Mouse (Mus musculus) layer of hippocampus, postnatal 36 days (tissue): Measurements from ENCODE around the gene Usp37. TPM values are rescaled to one million over a fixed set of nuclear protein-coding genes. Genes with fewer than 3 reads are reported as not detected.
"Not testable (repeated sequence)": the region's sequence is repeated elsewhere in the genome, so short reads cannot be mapped to it uniquely, and the experiment has no call there.

Experiments
- DNase-seq, 2 experiments: peaks; one replicate each; pipeline ENCODE4 v3.0.0; 2022
- total RNA-seq, 2 experiments: library from RNA; stranded (reverse); gene quantifications; 2 replicates each; pipeline ENCODE4 v1.2.3; 2021

Gene Usp37
- total RNA-seq = 10 to 100 TPM; 26.3 to 27.9 TPM

DNA sequence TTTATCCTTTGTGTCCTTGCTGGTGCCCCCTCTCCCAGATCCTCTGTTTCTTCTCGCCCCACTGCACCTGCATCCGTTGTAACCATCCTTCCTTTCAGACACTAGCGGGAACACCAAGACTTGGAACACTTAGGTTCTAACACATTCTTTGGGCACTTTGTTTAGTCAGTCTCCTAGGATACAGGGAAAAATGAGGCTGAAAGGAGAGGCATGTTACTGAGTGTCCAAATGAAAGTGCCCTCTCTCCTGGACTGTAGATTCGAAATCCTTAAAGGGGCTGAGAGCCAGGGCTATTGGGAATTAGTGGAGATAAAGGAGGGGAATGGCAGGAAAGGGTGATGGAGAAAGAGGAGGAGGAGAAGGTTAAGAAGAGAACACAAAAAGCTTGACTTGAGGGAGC is at the start of gene Usp37:
Usp37 (minus strand) TSS at position 101 of the 400 bp plus-strand sequence.
- no peak for DNase-seq

DNA sequence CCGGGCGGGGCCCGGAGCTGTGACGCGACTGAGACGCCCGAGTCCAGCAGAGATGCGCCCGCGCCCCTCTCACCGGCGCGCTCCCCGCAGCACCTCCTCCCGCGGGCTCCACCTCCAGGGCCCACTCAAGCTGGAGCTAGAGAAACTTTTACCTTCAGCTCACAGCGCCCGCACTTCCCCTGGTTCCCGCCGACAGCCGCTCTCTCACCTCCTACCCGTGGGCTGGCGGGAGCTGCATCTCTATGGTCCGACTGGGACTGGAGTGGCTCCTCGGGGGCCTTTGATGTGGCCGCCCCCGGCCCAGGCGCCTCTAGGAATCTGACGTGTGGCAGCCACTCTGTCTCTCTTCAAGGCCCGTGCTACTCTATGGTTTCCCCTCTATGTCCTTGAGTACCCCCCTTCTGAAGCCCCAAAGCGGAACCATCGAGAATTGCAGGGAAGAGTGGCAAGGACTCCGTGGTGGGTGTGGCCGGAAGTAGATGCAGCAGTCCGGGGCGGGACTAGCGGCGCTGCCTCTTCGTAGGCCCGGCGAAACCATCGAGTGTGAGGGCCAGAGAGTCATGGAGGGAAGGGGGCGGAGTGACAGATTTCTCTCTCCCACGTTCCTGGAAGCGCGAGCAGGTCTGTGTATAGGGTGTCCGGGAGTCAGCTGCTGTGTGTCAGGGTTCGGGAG is 43.8 kb upstream of the Usp37 start, which contains the start of the genes Zfp142 and Bcs1l:
Zfp142 (minus strand) TSS at position 474 of the 673 bp plus-strand sequence.
Bcs1l (plus strand) TSS at position 517 of the 673 bp plus-strand sequence.
- peak; percentile 99 for DNase-seq

DNA sequence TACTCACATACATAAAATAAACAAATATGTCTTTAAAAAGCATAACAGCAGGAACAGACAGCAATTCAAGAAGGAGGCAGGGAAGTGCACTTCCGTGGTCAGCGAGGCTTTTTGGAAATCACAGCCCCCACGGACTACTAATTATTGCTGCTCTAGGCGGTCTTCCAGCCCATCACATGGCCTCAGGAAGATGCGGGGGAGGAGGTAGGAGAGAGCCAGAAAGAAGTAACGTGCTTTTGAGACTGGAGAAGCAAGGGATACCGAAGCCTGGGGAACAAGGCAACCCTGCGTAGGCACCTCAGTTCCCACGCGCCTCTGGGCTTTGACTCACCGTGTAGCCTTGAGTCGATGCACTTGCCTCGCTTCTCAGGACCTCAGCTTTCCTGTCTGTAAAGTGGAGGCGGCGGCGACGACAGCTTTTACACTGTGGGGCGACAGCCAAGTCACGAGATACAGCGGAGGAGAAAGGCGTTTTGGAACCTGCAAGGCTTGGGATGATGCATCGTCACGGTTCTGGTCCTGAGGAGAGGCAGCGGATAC is 43.2 kb upstream of the Usp37 start:
- DNase-seq = no peak

DNA sequence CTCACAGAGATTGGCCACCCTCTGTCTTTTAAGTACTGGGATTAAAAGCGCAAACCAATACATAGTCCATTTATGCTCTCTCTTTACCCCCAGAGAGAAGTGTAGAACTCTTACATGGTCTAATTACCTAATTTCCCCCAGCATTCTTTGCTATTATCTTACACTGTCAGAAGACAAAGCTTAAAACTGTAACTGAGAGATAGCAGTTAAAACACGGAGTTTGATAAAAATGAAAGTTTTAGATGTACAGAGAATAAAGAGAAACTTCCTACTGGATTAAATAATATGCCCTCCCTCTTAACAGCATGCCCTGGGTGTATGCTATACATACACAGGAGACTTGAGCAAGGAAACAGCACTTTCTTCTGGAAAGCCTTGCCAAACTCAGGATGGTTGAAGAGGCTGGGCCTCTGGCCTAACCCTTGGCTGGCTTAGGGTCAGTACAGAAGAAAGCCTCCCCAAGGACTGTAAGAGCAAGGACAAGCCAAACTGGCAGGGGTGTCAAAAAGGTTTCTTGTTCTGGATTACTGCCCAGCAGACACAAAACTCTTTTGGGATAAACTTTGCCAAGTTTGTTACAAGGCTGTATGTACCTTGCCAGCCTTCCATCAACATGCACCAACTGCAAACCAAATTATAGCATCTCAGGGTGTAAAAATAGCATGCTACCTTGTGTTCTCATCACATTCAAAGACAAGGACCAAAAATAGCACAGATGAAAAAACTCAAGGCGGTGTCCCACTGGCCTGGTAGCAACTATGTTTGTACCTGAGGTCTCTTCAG is 40.7 kb upstream of the Usp37 start:
- DNase-seq = no peak

DNA sequence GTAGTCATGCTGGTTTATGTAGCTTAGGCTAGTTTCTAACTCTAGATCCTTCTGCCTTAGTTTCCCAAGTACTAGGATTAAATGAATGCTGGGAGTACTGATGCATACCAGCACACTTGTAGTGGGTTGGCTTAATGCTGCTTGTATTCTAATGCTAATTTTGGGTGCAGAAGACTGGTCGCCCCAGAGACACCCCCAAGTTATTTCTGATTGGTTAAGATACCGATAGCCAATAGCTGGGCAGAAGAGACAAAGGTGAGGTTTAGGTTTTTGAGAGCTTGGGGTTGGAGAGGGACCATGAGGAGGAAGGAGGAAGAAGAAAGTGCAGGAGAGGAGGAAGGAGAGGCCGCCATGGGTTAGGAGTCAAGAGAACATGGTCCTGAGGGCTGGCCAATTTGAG is 38.5 kb upstream of the Usp37 start:
- DNase-seq = no peak

DNA sequence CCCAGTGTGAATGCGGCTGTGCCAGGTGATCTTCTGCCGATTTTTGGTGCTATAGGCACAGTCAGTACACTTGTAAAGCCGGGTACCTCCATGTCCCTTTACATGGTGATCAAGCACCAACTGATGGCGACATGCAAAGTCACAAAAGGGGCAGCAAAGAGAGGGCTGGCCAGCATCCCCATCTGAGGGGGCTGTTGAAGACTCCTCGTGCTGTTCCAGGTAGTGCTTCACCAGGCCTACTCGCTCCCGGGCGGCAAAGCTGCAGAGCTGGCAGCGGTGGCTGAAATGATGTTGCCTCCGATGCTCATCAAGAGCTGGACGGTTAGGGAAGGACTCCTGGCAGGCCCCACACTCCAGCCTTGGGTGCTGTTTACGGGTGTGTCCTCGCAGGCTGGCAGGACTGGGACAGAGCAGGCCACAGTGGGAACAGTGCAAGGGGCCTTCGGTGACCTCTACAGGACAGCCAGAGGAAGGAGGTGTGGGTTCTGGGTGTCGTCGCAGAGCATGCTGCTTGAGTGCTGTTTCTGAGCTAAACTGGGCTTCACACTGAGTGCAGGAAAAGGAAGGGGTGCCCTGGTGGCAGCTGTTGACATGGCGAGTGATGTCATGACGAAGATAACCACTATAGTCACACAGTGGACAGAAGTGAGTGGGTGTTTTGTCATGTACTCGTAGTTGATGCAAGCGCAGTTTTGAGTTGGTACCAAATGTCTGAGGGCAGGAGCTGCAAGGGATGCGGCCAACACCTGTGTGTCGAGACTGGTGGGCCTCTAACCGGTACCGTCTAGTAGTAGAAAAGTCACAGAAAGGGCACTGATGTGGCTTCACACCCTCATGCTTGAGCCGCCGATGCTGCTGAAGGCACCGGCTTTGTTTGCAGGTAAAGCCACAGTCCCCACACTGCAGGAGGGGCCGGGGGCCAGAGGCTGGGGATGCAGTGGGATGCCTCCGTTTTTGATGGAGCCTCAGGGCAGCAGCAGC is 25.9 kb upstream of the Usp37 start:
- DNase-seq = no peak

DNA sequence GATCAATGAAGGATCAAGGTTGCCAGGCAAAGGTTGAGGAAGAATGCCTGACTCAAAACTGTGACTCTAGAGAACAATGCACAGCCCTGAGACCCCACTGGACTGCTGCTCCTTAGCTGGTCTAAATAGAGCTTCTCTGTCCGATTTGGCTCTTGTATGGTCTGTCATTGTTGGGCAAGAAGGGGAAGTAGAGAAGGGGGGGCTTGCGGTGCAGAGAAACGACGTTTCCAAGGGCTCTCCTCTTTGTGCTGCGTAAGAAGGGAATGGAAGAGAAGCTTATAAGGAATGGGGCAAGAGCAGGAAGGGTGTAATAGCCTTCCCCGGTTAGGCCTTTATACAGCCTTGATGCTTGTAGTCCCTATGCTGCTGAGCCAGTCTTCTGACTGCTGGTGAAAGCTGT is 21.8 kb upstream of the Usp37 start:
- no peak for DNase-seq

DNA sequence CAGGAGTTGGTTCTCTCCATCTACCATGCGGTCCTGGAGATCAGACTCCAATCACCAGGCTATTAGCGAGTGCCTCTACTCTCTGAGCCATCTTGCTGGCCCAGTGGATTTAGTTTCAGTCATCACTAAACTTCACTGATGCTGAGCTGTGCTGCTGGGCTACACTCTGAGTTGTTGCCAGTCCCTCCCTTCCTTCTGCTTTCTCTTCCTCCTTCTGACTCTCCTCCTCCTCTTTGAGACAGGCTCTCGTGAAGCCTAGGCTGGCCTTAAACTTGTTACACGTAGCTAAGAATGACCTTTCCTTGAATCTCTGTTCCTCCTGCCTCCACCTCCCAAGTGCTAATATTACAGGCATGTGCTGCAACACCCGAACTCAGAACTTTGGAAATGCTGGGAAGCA is 15.0 kb upstream of the Usp37 start:
- DNase-seq = no peak

DNA sequence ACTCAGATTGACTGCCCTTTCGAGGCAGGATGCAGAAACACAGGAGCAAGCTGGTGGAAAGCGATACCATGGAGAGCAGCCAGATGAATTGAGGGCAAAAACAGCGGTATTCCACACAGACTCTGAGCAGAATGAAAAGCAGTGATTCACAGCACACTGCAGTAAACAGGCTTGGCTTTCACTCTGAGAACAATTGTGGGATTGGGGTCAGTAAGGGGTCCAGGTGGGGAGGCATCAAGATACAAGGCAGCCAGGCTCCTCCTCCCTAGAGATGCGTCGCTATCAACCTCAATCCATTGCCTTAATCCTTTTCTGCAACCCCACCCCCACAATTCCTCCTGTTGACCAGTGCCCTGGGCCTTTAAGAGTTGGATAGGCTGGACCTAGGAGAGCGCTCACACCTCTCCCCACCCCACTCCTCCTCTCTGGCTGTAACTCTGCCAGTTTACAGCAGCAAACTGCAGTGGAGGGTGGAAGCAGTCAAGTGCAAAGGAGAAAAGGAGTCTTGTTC is 1.6 kb downstream of the Usp37 start, which contains the start of gene Plcd4:
Plcd4 (plus strand) TSS at position 438 of the 511 bp plus-strand sequence.
- peak; percentile 22 to 33 for DNase-seq

DNA sequence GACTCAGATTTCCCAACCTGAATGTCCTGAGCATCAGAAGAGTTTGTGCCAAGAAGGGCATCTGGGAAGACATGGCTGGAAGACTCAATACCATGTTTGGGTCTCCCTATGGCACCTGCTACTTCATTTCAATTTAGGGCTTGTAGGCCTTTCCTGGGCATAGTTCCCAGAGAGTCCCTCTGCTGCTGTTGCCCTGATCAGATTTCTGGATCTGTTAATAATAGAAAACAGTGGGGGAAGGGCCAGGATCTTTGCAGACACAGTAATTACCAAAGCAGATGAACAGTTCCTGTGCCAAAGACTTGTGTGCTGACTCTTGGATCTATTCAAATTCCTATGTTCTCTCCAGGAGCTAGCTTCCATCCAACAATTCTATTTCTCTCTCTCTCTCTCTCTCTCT is 5.4 kb downstream of the Usp37 start:
- peak; percentile 40 to 50 for DNase-seq

DNA sequence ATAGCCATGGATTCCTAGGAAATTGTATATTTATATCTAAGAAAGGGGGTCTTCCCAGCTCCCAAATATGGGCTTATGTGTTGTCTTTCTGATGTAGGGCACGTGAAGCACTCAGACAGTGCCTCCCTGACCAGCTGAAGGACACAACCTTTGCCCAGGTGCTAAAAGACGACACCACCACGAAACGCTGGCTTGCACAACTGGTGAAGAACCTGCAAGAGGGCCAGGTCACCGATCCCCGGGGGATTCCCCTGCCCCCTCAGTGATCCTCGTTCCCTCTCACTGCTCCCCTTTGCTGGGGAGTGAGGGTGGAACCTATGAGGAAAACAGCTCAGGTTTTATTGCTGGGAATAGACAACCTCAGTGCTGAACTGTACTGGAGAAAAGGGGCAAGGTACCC is 15.5 kb downstream of the Usp37 start:
- DNase-seq = no peak

DNA sequence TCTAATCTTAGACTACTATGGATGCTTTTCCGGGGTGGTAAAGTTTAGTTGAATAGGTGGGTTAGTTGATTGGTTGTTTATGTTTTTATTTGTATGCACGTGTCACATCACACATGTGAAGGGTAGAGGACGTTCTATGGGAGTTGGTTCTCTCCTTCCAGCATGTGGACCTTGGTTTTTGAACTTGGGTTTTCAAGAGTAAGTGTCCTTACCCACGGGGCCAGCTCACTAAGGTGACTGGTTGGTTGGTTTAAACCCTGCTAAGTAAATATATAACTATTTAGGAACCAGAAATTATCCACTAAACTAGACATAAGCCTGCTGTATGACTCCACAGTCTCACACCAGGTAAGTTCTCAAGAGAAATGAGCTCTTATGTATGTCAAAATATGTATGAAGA is 19.3 kb downstream of the Usp37 start:
- DNase-seq = no peak

DNA sequence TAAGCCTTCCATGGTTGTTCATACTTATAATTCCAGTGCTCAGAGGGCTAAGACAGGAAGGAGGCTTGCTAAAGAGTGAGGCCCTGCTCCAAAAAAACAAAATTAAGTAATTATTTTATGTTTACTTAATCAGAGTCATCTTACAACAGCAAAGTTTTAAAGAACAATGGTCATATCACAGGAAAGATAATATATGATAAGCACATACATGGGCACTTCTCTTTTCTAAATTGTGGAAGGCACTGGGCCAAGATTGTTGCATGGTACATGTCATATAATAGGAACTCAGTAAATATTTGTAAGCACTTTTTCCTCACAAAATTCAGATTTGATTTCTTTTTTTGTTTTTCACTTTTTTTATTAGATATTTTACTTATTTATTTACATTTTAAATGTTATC is 24.2 kb downstream of the Usp37 start:
- DNase-seq = no peak

DNA sequence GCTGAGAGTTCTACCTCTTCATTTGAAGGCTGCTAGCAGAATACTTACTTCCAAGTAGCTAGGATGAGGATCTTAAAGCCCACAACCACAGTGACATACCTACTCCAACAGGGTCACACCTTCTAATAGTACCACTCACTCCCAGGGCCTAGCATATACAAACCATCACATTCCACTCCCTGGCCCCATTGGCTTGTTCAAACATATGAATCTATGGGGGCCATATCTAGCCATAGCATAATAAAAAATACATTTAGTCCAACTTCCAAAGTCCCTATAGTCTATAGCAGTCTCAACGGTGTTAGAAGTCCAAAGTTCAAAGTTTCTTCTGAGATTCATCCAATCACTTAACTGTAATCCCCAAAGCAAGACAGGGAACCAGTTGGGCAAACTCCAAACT is 31.1 kb downstream of the Usp37 start:
- not testable (repeated sequence) for DNase-seq

DNA sequence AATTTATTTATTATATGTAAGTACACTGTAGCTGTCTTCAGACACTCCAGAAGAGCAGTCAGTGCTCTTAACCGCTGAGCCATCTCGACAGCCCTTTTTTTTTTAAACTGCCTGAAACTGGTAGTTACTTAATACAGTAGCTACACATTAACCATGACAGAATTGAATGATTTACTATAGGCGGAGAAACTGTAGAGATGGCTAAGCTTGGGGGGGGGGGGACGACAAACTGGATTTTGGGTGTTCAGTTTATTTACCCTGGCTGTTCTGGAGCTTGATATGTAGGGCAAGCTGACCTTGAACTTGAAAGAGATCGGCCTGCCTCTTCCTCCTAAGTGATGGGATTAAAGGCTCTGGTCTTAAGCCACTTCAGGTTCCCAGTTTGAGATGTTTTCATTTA is 32.8 kb downstream of the Usp37 start:
- DNase-seq = no peak

DNA sequence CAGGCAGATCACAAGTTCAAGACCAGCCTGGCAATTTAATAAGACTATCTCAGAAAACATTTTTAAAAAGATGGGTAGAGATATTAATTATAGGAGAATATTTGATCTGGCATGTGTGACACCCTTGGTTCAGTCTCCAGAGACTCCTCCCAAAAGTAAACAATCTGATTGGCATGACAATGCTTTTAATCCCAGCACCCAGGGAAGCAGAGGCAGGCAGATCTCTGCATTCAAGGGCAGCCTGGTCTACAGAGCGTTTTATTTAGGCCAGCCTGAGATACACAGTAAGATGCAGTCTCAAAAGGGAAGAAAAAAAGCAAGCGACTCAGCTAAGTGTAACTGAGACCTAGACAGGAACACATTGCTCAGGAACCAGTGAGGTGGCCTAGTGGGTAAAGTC is 36.3 kb downstream of the Usp37 start:
- DNase-seq = no peak

DNA sequence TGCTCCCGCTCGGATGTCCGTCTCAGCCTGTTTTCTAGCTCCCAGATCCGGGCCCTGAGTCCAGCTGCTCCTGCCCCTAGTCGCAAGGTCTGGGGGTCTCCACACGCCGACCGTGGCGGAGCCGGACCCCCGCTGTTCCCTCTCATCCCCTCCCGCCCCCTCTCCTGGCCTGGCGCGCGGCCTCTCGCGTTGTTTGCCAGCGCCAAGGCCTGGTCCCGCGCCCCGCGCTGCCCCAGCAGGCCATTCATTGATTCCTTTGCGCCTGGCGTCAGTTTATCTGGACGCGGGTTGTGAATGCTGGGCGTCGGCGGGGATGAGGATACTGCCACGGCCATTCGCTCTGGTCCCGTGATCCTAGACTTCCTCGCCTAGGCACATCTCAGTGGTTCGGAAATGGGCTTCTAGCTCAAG is 37.6 kb downstream of the Usp37 start:
- DNase-seq = peak in 1 of 2 experiments; percentile 39

DNA sequence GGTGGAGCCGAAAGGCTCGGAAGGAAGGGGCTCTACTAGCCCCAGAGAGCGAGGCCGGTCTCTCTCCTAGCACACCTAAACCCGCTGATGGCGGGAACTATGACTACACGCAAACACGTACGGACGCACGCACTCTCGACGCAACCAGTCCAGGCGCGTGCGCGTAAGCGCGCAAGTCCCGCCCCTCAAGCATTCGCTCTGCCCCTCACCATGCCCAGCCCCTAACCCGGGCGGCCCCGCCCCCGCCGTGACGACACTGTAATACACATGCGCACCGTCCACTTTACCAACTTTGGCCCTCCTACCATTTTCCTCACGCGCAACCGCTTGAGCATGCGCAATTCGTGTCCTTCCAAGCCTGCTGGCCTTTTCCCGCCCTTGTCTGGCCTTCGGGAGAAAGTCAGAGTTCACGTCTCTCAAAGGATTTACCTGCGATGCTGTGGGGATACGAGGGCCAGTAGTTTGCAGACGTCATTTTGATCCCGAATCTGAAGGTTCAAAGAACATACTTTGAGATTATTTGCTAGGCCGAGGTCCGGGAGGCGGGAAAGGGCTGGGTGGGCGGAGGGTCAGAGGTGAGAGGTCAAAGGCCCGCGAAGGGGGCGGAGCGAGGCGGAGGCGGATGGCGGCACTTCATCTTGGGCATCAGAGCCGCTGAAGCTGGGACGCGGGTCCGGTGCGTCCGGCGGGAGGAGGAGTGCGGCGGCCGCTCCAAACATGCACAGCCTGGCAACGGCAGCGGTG is 38.2 kb downstream of the Usp37 start, which contains the start of gene Cnot9:
Cnot9 (plus strand) TSS at position 338 of the 744 bp plus-strand sequence.
- peak; percentile 100 for DNase-seq

DNA sequence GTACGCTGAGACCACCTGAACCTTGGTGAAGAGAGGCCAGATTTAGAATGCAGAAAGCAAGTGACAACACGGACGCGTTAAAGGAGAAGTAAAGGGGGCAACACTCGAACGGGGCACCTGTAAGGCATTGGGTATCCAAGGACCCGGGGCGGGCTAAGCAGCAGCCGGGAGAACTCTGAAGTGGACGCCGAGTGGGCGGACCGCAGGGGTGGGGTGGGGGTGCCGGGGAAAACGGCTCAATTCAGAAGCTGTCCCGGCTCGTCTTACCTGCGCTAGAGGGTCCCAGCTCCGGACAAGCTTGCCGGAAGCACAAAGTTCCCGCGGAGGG is 38.7 kb downstream of the Usp37 start:
- no peak for DNase-seq

DNA sequence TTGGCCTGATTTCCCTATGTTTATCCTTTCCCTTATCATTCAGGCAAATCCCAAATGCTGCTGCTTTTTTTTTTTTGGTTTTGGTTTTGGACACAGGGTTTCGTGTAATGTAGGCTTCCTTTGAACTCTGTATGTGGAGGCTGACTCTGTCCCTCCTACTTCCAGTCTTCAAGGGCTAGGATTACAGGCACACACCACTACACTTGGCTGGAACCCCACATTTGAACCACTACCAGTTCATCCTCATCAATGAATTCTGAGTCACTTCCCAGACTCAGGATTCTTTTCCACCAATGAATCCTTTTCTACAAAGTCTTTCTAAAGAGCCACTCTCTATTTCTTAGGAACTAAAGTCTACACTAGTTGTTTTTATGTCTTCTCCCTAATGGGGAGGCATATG is 43.0 kb downstream of the Usp37 start:
- no peak for DNase-seq

DNA sequence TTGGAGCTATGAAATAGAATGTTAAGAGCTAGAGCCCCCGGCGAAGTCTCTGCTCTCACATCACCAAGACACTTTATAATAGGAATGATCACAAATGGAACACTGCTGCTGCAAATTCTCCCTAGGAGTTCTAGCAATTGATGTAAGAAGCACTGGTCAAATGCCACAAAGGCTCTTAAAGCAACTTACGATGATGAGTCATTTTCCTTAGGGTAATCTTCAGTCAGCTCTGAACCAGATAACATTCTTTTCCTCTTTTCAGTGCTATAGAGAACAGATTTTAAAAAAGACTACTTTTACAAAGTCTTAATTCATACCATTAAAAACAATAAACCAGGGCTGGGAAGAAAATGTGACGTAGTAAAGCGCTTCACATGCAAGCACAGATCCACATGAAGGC is 58.3 kb downstream of the Usp37 start:
- no peak for DNase-seq
